Mouse (Mus musculus) stomach, embryonic 16.5 days (tissue): ENCODE data around the gene Mnat1. TPM values are rescaled to one million over a fixed set of nuclear protein-coding genes. Genes with fewer than 3 reads are reported as not detected.

ENCODE experiments used
- ATAC-seq: fragments of 200-750 bp; cut with Nextera tagmentation; 2 replicates; pipeline ENCODE4 v1.8.0; 2017; ENCODE audit warnings: moderate number of reproducible peaks, moderate TSS enrichment; ENCODE audit not compliant: insufficient read depth, low FRiP score
- H3K27ac ChIP-seq: fragments of 300-500 bp; sonication (generic); 2 replicates; pipeline ENCODE4 v1.5.1; 2014; ENCODE audit warnings: low read length
- H3K27me3 ChIP-seq: fragments of 300-500 bp; sonication (generic); 2 replicates; pipeline ENCODE4 v1.6.1; 2014; ENCODE audit warnings: low read length, control low read depth, mixed read lengths; ENCODE audit not compliant: control insufficient read depth, insufficient read depth
- H3K36me3 ChIP-seq: fragments of 300-500 bp; sonication (generic); 2 replicates; pipeline ENCODE4 v1.6.1; 2014; ENCODE audit warnings: low read length; ENCODE audit not compliant: control insufficient read depth, insufficient read depth
- H3K4me1 ChIP-seq: fragments of 300-500 bp; sonication (generic); 2 replicates; pipeline ENCODE4 v1.6.1; 2014; ENCODE audit warnings: low read length, control low read depth, mixed read lengths; ENCODE audit not compliant: control insufficient read depth, insufficient read depth
- H3K4me2 ChIP-seq: fragments of 300-500 bp; sonication (generic); 2 replicates; pipeline ENCODE4 v1.6.1; 2014; ENCODE audit warnings: low read depth, low read length, mixed read lengths
- H3K4me3 ChIP-seq: fragments of 300-500 bp; sonication (generic); replicated peaks from 2 replicates; pipeline ENCODE4 v1.5.1; 2014; ENCODE audit warnings: mild to moderate bottlenecking, low read length
- H3K9ac ChIP-seq: fragments of 300-500 bp; sonication (generic); 2 replicates; pipeline ENCODE4 v1.6.1; 2014; ENCODE audit warnings: low read length
- H3K9me3 ChIP-seq: fragments of 300-500 bp; sonication (generic); replicated peaks from 2 replicates; pipeline ENCODE4 v1.6.1; 2016; ENCODE audit warnings: low read length, control low read depth; ENCODE audit not compliant: control insufficient read depth
- WGBS: fragments of 180-500 bp; shearing (Covaris S2); extraction: QIAGEN DNeasy Blood & Tissue Kit; methylation state at CpG from one replicate; pipeline ENCODE4 v1.1.7; 2014; 5-methylcytosine and 5-hydroxymethylcytosine counted together
- polyA plus RNA-seq: library from polyadenylated mRNA; unstranded; fragments of >200 nt; fragmentation: Nextera tagmentation; extraction: Ambion mirVana; gene quantifications from 2 replicates; pipeline ENCODE4 v1.2.1, GENCODE M21; 2015

Mnat1 gene
- polyA plus RNA-seq, 1 experiment from 2014 or later = 25.9 TPM

- WGBS = 92% methylated on average over 4 of the region's 4 CpGs
- Histone ChIP-seq H3K4me3 (no peak overlapping the region), H3K9ac (no peak overlapping the region), H3K4me2 (no peak overlapping the region), H3K9me3 (no peaks in the 10 kb centered on the region), H3K27me3 (no peaks in the 10 kb centered on the region), H3K27ac (no peak overlapping the region), H3K36me3 (no peaks in the 10 kb centered on the region), H3K4me1 (peaks cover 3% of the 10 kb centered on the region; the same call in 1 of the 2 replicates)
- no peak for ATAC-seq
Observed at GRCm38 (mm10) chr12:73208518-73208917, 85.0 kb downstream of the Mnat1 start.

GRCm38 (mm10) chr12:73209117-73209516, 85.6 kb downstream of the Mnat1 start:
- peaks cover 3% of the 10 kb centered on the region; the same call in 1 of the 2 replicates for H3K4me1 ChIP-seq
- H3K27me3 ChIP-seq = no peaks in the 10 kb centered on the region
- H3K9ac ChIP-seq = no peak overlapping the region
- 52% methylated on average over 1 of the region's 1 CpGs for WGBS
- no peak overlapping the region for H3K4me3 ChIP-seq
- H3K9me3 ChIP-seq = no peaks in the 10 kb centered on the region
- no peak overlapping the region for H3K27ac ChIP-seq
- no peaks in the 10 kb centered on the region for H3K36me3 ChIP-seq
- H3K4me2 ChIP-seq = no peak overlapping the region
- ATAC-seq = no peak

GRCm38 (mm10) chr12:73210454-73210853, 86.9 kb downstream of the Mnat1 start:
- no peak for ATAC-seq
- no peak overlapping the region for H3K9ac ChIP-seq
- peaks cover 3% of the 10 kb centered on the region; the same call in 1 of the 2 replicates for H3K4me1 ChIP-seq
- 62% methylated on average over 3 of the region's 3 CpGs for WGBS
- H3K4me2 ChIP-seq = no peak overlapping the region
- no peaks in the 10 kb centered on the region for H3K36me3 ChIP-seq
- H3K4me3 ChIP-seq = no peak overlapping the region
- no peak overlapping the region for H3K27ac ChIP-seq
- H3K9me3 ChIP-seq = no peaks in the 10 kb centered on the region
- no peaks in the 10 kb centered on the region for H3K27me3 ChIP-seq

- Histone ChIP-seq H3K4me3 (no peak overlapping the region), H3K9ac (no peak overlapping the region), H3K27me3 (no peaks in the 10 kb centered on the region), H3K9me3 (no peaks in the 10 kb centered on the region), H3K4me2 (no peak overlapping the region), H3K36me3 (peaks cover 7% of the 10 kb centered on the region; the same call in 1 of the 2 replicates), H3K27ac (no peak overlapping the region), H3K4me1 (no peaks in the 10 kb centered on the region)
- WGBS = 87% methylated on average over 5 of the region's 5 CpGs
- no peak for ATAC-seq
Observed at GRCm38 (mm10) chr12:73215773-73216172, 92.3 kb downstream of the Mnat1 start.

GRCm38 (mm10) chr12:73218632-73219031, 95.1 kb downstream of the Mnat1 start:
- Histone ChIP-seq H3K27me3 (no peaks in the 10 kb centered on the region), H3K9me3 (no peaks in the 10 kb centered on the region), H3K27ac (no peak overlapping the region), H3K4me3 (no peak overlapping the region), H3K9ac (no peak overlapping the region), H3K4me2 (no peak overlapping the region), H3K4me1 (no peaks in the 10 kb centered on the region), H3K36me3 (peaks cover 7% of the 10 kb centered on the region; the same call in 1 of the 2 replicates)
- WGBS = 83% methylated on average over 5 of the region's 5 CpGs
- no peak for ATAC-seq

- no peaks in the 10 kb centered on the region for H3K27me3 ChIP-seq
- H3K27ac ChIP-seq = no peak overlapping the region
- no peak overlapping the region for H3K4me3 ChIP-seq
- no peaks in the 10 kb centered on the region for H3K4me1 ChIP-seq
- H3K36me3 ChIP-seq = peaks cover 7% of the 10 kb centered on the region; the same call in 1 of the 2 replicates
- ATAC-seq = no peak
- H3K9me3 ChIP-seq = no peaks in the 10 kb centered on the region
- no peak overlapping the region for H3K4me2 ChIP-seq
- 75% methylated on average over 3 of the region's 3 CpGs for WGBS
- H3K9ac ChIP-seq = no peak overlapping the region
Observed at GRCm38 (mm10) chr12:73221235-73221634, 97.7 kb downstream of the Mnat1 start.

GRCm38 (mm10) chr12:73223872-73224271, 100.4 kb downstream of the Mnat1 start:
- Histone ChIP-seq H3K4me1 (no peaks in the 10 kb centered on the region), H3K27me3 (no peaks in the 10 kb centered on the region), H3K9me3 (no peaks in the 10 kb centered on the region), H3K9ac (no peak overlapping the region), H3K27ac (no peak overlapping the region), H3K4me2 (no peak overlapping the region), H3K4me3 (no peak overlapping the region), H3K36me3 (peaks cover 5% of the 10 kb centered on the region; the same call in 1 of the 2 replicates)
- ATAC-seq = no peak
- 36% methylated on average over 6 of the region's 6 CpGs for WGBS

- H3K9ac ChIP-seq = no peak overlapping the region
- WGBS = 92% methylated on average over 3 of the region's 3 CpGs
Observed at GRCm38 (mm10) chr12:73228427-73228826, 104.9 kb downstream of the Mnat1 start.

GRCm38 (mm10) chr12:73230196-73230595, 106.7 kb downstream of the Mnat1 start:
- Histone ChIP-seq H3K9ac (no peak overlapping the region), H3K4me2 (no peak overlapping the region), H3K4me3 (no peak overlapping the region), H3K9me3 (no peaks in the 10 kb centered on the region), H3K27ac (no peak overlapping the region), H3K36me3 (no peaks in the 10 kb centered on the region), H3K27me3 (no peaks in the 10 kb centered on the region), H3K4me1 (no peaks in the 10 kb centered on the region)
- ATAC-seq = no peak

More at GRCm38 (mm10) chr12:73228427-73228826, 104.9 kb downstream of the Mnat1 start:
- Histone ChIP-seq H3K9me3 (no peaks in the 10 kb centered on the region), H3K4me2 (no peak overlapping the region), H3K27me3 (no peaks in the 10 kb centered on the region), H3K27ac (no peak overlapping the region), H3K36me3 (no peaks in the 10 kb centered on the region), H3K4me1 (no peaks in the 10 kb centered on the region), H3K4me3 (no peak overlapping the region)
- ATAC-seq = no peak

- H3K4me1 ChIP-seq = no peaks in the 10 kb centered on the region
- no peak overlapping the region for H3K4me3 ChIP-seq
- no peak for ATAC-seq
- H3K9ac ChIP-seq = no peak overlapping the region
- no peaks in the 10 kb centered on the region for H3K36me3 ChIP-seq
- no peak overlapping the region for H3K4me2 ChIP-seq
- no peaks in the 10 kb centered on the region for H3K27me3 ChIP-seq
- H3K27ac ChIP-seq = no peak overlapping the region
- no peaks in the 10 kb centered on the region for H3K9me3 ChIP-seq
Observed at GRCm38 (mm10) chr12:73231552-73231951, 108.0 kb downstream of the Mnat1 start.
